Mouse (Mus musculus) heart, adult 2 months (tissue): ENCODE measurements at regions not wholly inside any gene's neighbourhood (a gene's known extent, or its start where the extent isn't known, plus 50 kb on each side); places are given as distances from the start of the nearest gene placed in this dataset.

Experiments used
- CTCF ChIP-seq: fragments of 200-600 bp; IDR thresholded peaks from 2 replicates; pipeline ENCODE4 v1.8.1; 2022; ENCODE audit warnings: antibody characterized with exemption, mild to moderate bottlenecking, moderate library complexity
- EP300 ChIP-seq: fragments of 200-500 bp; IDR thresholded peaks from 2 replicates; pipeline ENCODE4 v1.6.1; 2011; ENCODE audit warnings: low read depth, low read length, control low read depth; ENCODE audit not compliant: insufficient read depth
- POLR2A ChIP-seq: fragments of 200-500 bp; IDR thresholded peaks from 2 replicates; pipeline ENCODE4 v1.6.1; 2011; ENCODE audit warnings: mild to moderate bottlenecking, low read depth, low read length, control low read depth; ENCODE audit not compliant: insufficient read depth

DNA sequence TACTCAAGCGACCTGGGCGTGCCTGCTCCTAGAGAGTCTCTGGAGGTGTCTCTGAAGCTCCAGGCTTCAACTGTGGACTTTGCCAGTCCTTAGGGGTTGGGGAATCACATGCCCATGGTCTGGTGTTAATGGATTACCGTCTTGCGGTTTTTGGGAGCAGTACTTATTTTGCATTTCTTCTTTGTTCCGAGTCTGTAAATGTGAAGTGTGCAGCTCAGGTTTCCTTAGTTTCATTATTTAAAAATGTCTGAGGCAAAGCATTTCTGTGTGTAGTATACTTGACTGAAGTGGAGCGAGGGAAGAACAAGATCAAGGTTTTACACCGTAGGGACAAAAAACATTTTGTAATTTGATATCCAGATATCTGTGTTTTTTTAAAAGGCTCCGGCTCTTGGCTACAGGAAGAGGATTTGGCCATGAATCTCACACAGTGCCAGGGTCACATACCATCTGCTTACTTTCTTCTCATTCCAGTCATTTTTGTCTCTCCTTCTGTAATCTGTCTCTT, 231.0 kb downstream of the Igsf11 start:
- no peak for TF ChIP-seq CTCF
- TF ChIP-seq POLR2A: no peak
- TF ChIP-seq EP300: no peak
